Mouse (Mus musculus) limb, embryonic 10.5 days (tissue): ENCODE measurements around the gene Nell1. TPM values are rescaled to one million over a fixed set of nuclear protein-coding genes. Genes with fewer than 3 reads are reported as not detected.
A peak's percentile ranks its signal among the peaks of the same experiment; 100 is the strongest.

Source experiments
- DNase-seq: peaks from one replicate; pipeline ENCODE4 v3.0.0-alpha.2; 2017; ENCODE audit warnings: low spot score
- H3K27ac ChIP-seq: fragments of 300-500 bp; sonication (generic); 2 replicates; pipeline ENCODE4 v1.5.1; 2016; ENCODE audit warnings: mild to moderate bottlenecking
- H3K27me3 ChIP-seq: fragments of 300-500 bp; sonication (generic); 2 replicates; pipeline ENCODE4 v1.6.1; 2016; ENCODE audit warnings: low read depth, mild to moderate bottlenecking; ENCODE audit not compliant: poor library complexity, severe bottlenecking
- H3K36me3 ChIP-seq: fragments of 300-500 bp; sonication (generic); 2 replicates; pipeline ENCODE4 v1.6.1; 2016; ENCODE audit warnings: mild to moderate bottlenecking, moderate library complexity
- H3K4me1 ChIP-seq: fragments of 300-500 bp; sonication (generic); 2 replicates; pipeline ENCODE4 v1.6.1; 2016
- H3K4me3 ChIP-seq: fragments of 300-500 bp; sonication (generic); 2 replicates; pipeline ENCODE4 v1.5.1; 2016; ENCODE audit warnings: mild to moderate bottlenecking, moderate library complexity
- H3K9me3 ChIP-seq: fragments of 300-500 bp; sonication (generic); replicated peaks from 2 replicates; pipeline ENCODE4 v1.6.1; 2016; ENCODE audit warnings: mild to moderate bottlenecking
- WGBS: fragments of 180-500 bp; shearing (Covaris S2); methylation state at CpG from one replicate; pipeline ENCODE4 v1.1.7; 2016; 5-methylcytosine and 5-hydroxymethylcytosine counted together
- polyA plus RNA-seq: library from polyadenylated mRNA; unstranded; fragments of >200 nt; fragmentation: Nextera tagmentation; extraction: Ambion mirVana; gene quantifications from 2 replicates; pipeline ENCODE4 v1.2.1, GENCODE M21; 2016

Gene Nell1
- polyA plus RNA-seq, 1 experiment from 2014 or later, result 0.55 TPM

GRCm38 (mm10) chr7:50419976-50420375 lies 445.3 kb downstream of the Nell1 start:
- H3K9me3 ChIP-seq, result no peaks in the 10 kb centered on the region
- no peaks in the 10 kb centered on the region for H3K27me3 ChIP-seq
- no peak overlapping the region for H3K4me3 ChIP-seq
- no peaks in the 10 kb centered on the region for H3K4me1 ChIP-seq
- WGBS, result 80% methylated on average over 2 of the region's 2 CpGs
- H3K36me3 ChIP-seq, result no peaks in the 10 kb centered on the region
- DNase-seq, result no peak
- no peak overlapping the region for H3K27ac ChIP-seq

GRCm38 (mm10) chr7:50422422-50423195 lies 447.9 kb downstream of the Nell1 start:
- DNase-seq, result no peak
- no peak overlapping the region for H3K4me3 ChIP-seq
- 91% methylated on average over 1 of the region's 1 CpGs for WGBS
- H3K27me3 ChIP-seq, result no peaks in the 10 kb centered on the region
- H3K4me1 ChIP-seq, result no peaks in the 10 kb centered on the region
- H3K27ac ChIP-seq, result no peak overlapping the region
- no peaks in the 10 kb centered on the region for H3K9me3 ChIP-seq
- no peaks in the 10 kb centered on the region for H3K36me3 ChIP-seq

- no peak for DNase-seq
- no peaks in the 10 kb centered on the region for H3K36me3 ChIP-seq
- no peaks in the 10 kb centered on the region for H3K4me1 ChIP-seq
- 90% methylated on average over 5 of the region's 5 CpGs for WGBS
- H3K27ac ChIP-seq, result no peak overlapping the region
- no peaks in the 10 kb centered on the region for H3K9me3 ChIP-seq
- H3K27me3 ChIP-seq, result no peaks in the 10 kb centered on the region
- H3K4me3 ChIP-seq, result no peak overlapping the region
Observed at GRCm38 (mm10) chr7:50429725-50430124, 455.1 kb downstream of the Nell1 start.

DNA sequence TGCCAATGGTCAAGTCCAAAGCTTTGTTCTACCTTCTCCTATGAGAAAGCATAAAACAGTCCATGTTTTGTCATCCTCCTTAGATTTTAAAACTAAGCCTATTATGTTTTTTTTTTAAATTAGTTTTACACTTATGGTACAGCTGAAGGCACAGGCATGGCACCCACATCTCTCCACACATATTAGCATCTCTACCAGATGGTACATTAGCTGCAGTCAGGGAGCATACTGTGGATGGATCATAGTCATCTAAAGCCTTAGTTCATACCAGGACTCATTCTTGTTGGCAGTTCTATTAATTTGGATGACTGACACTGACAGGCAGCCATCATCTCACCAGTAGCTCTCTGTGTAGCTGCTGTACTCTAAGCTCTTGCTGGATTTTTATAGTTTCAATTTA lies 466.6 kb downstream of the Nell1 start:
- H3K36me3 ChIP-seq, result no peaks in the 10 kb centered on the region
- no peaks in the 10 kb centered on the region for H3K4me1 ChIP-seq
- H3K27me3 ChIP-seq, result no peaks in the 10 kb centered on the region
- H3K9me3 ChIP-seq, result no peaks in the 10 kb centered on the region
- DNase-seq, result no peak
- H3K4me3 ChIP-seq, result no peak overlapping the region
- no peak overlapping the region for H3K27ac ChIP-seq

GRCm38 (mm10) chr7:50447316-50447715 lies 472.7 kb downstream of the Nell1 start:
- no peaks in the 10 kb centered on the region for H3K9me3 ChIP-seq
- no peaks in the 10 kb centered on the region for H3K27me3 ChIP-seq
- no peak overlapping the region for H3K4me3 ChIP-seq
- no peaks in the 10 kb centered on the region for H3K36me3 ChIP-seq
- 55% methylated on average over 4 of the region's 4 CpGs for WGBS
- DNase-seq, result no peak
- no peaks in the 10 kb centered on the region for H3K4me1 ChIP-seq
- no peak overlapping the region for H3K27ac ChIP-seq

DNA sequence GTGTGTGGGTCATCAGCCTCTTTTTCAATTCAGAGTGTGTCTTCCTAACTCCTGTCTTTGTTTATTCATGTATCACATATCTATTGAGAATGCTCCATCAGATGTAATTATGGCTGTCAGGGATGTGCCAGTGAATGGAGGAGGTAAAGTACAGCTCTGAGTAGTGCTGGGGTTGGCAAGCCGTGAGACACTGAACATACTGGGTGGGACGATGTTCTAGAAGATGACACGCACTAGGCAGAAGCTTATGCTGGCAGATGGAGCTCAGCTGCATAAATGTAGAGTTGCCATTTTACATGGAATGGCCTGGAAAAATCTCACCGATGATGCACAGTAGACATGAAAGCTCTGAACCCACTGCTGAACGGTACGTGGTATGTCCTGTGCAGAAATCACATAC lies 493.1 kb downstream of the Nell1 start:
- Histone ChIP-seq H3K27ac (no peak overlapping the region), H3K27me3 (no peaks in the 10 kb centered on the region), H3K4me1 (no peaks in the 10 kb centered on the region), H3K9me3 (no peaks in the 10 kb centered on the region), H3K4me3 (no peak overlapping the region), H3K36me3 (no peaks in the 10 kb centered on the region)
- WGBS, result 95% methylated on average over 6 of the region's 6 CpGs
- DNase-seq, result no peak

DNA sequence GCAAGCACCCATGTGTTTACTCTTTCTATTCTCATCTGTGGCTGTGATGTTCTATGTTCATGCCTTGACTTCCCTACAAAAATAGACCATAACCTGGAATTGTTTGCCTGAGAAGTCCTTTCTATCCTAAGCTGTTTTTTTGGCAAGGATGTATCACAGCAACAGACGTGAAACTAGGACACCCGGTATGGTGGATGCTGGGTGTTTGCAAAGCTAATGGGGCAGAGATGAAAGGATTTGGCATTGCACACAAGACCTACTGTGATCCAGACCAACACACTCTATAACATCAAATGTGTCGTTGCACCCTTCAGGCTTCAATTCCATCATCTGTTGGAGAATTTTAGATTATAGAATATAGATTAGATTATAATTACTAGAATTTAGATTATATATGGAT lies 495.9 kb downstream of the Nell1 start:
- no peak overlapping the region for H3K27ac ChIP-seq
- H3K4me1 ChIP-seq, result no peaks in the 10 kb centered on the region
- no peaks in the 10 kb centered on the region for H3K27me3 ChIP-seq
- no peaks in the 10 kb centered on the region for H3K36me3 ChIP-seq
- H3K4me3 ChIP-seq, result no peak overlapping the region
- no peaks in the 10 kb centered on the region for H3K9me3 ChIP-seq
- DNase-seq, result no peak
- 94% methylated on average over 3 of the region's 3 CpGs for WGBS

GRCm38 (mm10) chr7:50482011-50482410 lies 507.3 kb downstream of the Nell1 start:
- Histone ChIP-seq H3K4me1 (no peaks in the 10 kb centered on the region), H3K4me3 (no peak overlapping the region), H3K36me3 (no peaks in the 10 kb centered on the region), H3K27me3 (no peaks in the 10 kb centered on the region), H3K27ac (no peak overlapping the region), H3K9me3 (no peaks in the 10 kb centered on the region)
- DNase-seq, result no peak
- WGBS, result 84% methylated on average over 4 of the region's 4 CpGs

DNA sequence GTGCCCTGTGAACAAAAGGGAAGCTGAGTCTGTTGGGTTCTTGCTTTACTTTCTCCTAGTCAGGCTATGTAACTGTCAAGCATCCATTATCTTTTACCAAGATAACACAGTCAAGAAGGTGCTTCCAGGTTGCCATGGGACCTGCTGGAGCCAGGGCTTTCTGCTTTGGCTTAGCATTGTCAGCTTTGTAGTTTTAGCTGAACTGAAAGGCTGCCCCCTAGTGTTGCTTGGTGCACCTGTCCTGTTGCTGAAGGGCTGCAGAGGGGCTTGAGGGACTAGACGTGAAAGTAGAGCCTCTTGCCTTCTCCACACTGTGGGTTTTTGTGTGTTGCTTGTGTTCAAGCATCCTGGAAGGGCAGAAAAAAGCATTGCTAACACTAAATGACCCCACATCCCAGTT lies 510.6 kb downstream of the Nell1 start:
- H3K27ac ChIP-seq, result no peak overlapping the region
- H3K9me3 ChIP-seq, result no peaks in the 10 kb centered on the region
- WGBS, result 30% methylated on average over 1 of the region's 1 CpGs
- peak; percentile 41 for DNase-seq
- H3K36me3 ChIP-seq, result no peaks in the 10 kb centered on the region
- no peaks in the 10 kb centered on the region for H3K27me3 ChIP-seq
- H3K4me3 ChIP-seq, result no peak overlapping the region
- no peaks in the 10 kb centered on the region for H3K4me1 ChIP-seq

GRCm38 (mm10) chr7:50486884-50487420 lies 512.3 kb downstream of the Nell1 start:
- WGBS, result 87% methylated on average over 4 of the region's 4 CpGs
- Histone ChIP-seq H3K4me3 (no peak overlapping the region), H3K4me1 (no peaks in the 10 kb centered on the region), H3K27ac (no peak overlapping the region), H3K27me3 (no peaks in the 10 kb centered on the region), H3K36me3 (no peaks in the 10 kb centered on the region), H3K9me3 (no peaks in the 10 kb centered on the region)
- no peak for DNase-seq

DNA sequence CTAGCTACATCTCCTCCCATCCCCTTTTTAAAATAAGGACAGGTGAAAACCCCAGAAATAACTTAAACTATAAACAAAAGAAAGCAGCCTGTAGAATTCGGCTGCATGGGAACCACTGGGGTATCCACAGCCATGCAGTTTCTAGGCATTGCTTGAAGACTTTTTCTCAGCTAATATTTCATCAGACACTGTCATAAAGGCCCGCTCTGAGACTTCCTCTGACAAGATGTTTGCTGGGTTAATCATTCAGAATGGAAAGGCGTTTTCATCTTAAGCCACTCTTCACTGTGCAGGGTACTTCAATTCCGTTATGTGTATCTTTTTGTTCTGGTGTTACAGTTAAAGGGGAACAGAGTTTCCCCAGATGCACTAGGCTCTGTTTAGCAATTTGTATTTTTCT lies 526.9 kb downstream of the Nell1 start:
- WGBS, result 86% methylated on average over 4 of the region's 4 CpGs
- no peak for DNase-seq
- H3K36me3 ChIP-seq, result no peaks in the 10 kb centered on the region

DNA sequence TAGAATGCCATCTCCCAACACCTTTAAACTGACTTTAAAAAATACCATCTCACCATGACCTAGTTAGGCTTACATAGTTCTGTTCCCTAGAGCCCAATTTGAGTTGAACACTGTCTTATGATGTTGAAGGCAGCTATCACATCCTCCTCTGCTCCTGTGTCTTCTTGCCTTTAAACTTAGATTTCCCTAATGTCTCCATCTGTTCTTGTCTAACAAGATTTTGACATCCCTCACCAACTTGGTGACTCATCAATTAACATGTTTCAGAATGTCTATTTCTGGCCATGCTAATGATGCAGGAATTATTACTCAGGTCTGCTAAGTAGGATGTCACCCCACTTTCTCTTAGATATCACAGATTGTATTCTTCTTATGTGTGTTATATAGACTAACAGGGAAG lies 532.4 kb downstream of the Nell1 start:
- Histone ChIP-seq H3K27ac (no peak overlapping the region), H3K36me3 (no peaks in the 10 kb centered on the region), H3K27me3 (no peaks in the 10 kb centered on the region), H3K4me3 (no peak overlapping the region), H3K4me1 (no peaks in the 10 kb centered on the region), H3K9me3 (no peaks in the 10 kb centered on the region)
- DNase-seq, result no peak

More for the DNA sequence above, 526.9 kb downstream of the Nell1 start:
- Histone ChIP-seq H3K4me1 (no peaks in the 10 kb centered on the region), H3K27me3 (no peaks in the 10 kb centered on the region), H3K9me3 (no peaks in the 10 kb centered on the region), H3K27ac (no peak overlapping the region), H3K4me3 (no peak overlapping the region)

DNA sequence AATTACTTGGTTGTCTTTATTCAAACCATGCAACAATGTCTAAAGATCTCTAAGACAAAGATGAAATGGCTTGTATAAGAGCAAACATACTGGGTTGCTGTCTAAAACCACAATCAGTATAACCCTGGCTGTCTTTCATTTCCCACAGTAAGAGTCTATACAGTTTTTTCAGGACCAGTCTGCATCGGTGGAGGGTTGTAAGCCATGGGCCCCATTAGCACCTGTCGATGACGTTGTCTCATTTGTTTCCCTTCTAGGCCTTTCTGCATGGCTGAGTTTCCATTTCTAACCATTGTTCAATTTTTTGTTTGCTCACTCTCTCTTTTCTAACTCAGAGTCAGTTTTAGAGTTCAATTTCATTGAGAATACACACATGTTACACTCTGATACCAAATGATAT lies 540.2 kb downstream of the Nell1 start:
- Histone ChIP-seq H3K9me3 (no peaks in the 10 kb centered on the region), H3K4me3 (no peak overlapping the region), H3K27me3 (no peaks in the 10 kb centered on the region), H3K4me1 (no peaks in the 10 kb centered on the region), H3K36me3 (no peaks in the 10 kb centered on the region), H3K27ac (no peak overlapping the region)
- DNase-seq, result no peak
- WGBS, result 93% methylated on average over 3 of the region's 3 CpGs

DNA sequence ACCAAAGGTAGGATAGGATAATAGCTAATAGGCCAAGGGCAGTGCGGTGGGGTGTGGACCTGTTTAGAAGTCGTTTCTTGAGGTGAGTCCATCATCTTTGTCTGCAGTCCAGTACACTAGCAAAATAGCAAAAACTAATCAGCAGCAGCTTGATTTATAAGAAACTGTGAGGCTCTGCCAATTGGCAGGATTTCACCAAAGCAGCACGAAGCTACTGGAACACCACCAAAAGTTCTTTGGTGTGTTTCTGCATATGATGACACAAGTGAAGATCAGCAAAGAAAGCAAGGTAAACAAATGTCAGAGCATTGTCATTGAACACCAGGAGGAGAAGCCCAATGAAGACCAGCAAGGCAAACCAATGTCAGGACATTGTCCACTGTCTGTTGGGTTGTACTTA lies 542.0 kb downstream of the Nell1 start:
- Histone ChIP-seq H3K27ac (no peak overlapping the region), H3K27me3 (no peaks in the 10 kb centered on the region), H3K9me3 (no peaks in the 10 kb centered on the region), H3K4me3 (no peak overlapping the region), H3K4me1 (no peaks in the 10 kb centered on the region), H3K36me3 (no peaks in the 10 kb centered on the region)
- WGBS, result 88% methylated on average over 3 of the region's 3 CpGs
- DNase-seq, result no peak
